Mouse (Mus musculus) kidney, adult 2 months (tissue): ENCODE measurements at regions not wholly inside any gene's neighbourhood (a gene's known extent, or its start where the extent isn't known, plus 50 kb on each side); places are given as distances from the start of the nearest gene placed in this dataset.

Source experiments
- CTCF ChIP-seq: fragments of 200-500 bp; conservative IDR thresholded peaks from 2 replicates; pipeline ENCODE4 v1.5.1; 2011; ENCODE audit warnings: low read depth, mild to moderate bottlenecking, control low read depth, low read length, moderate library complexity, mixed read lengths; ENCODE audit not compliant: insufficient read depth, insufficient read length
- POLR2A ChIP-seq: fragments of 200-500 bp; IDR thresholded peaks from one replicate; pipeline ENCODE4 v1.6.1; 2011; ENCODE audit warnings: low read depth, low read length, control low read depth

GRCm38 (mm10) chr19:54867078-54867477 is 260.0 kb downstream of the Gpam start:
- no peak for TF ChIP-seq POLR2A
- TF ChIP-seq CTCF: no peak
